Mouse (Mus musculus): Measurements from ENCODE around the gene Asap2. TPM values are rescaled to one million over a fixed set of nuclear protein-coding genes. Genes with fewer than 3 reads are reported as not detected.
"Not testable (repeated sequence)": the region's sequence is repeated elsewhere in the genome, so short reads cannot be mapped to it uniquely, and the experiment has no call there.

Asap2 gene
- total RNA-seq (2021) = 10 to 100 TPM; 21.7 to 22.7 TPM

DNA sequence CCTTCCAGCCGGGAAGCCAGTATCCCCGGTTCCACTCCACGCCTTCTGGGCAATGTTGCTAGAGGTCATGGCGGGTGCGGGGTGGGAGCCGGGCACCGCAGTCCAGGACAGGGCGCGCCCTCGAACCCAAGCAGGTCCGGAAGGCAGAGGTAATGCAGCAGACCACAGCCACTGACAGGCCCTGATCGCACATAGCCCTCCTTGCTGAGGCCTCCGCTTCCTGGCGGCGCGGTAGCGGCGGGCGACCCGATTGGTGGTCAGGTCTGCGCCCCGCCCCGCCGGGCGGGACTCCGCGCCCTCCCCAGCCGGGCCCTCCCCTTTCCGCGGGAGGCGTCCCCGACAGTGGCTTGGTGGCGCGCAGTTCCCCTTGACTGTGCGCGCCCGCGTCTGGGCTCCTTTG is at the start of gene Asap2:
Asap2 (plus strand) TSS at position 328 of the 400 bp plus-strand sequence.
- DNase-seq = peak; percentile 64

DNA sequence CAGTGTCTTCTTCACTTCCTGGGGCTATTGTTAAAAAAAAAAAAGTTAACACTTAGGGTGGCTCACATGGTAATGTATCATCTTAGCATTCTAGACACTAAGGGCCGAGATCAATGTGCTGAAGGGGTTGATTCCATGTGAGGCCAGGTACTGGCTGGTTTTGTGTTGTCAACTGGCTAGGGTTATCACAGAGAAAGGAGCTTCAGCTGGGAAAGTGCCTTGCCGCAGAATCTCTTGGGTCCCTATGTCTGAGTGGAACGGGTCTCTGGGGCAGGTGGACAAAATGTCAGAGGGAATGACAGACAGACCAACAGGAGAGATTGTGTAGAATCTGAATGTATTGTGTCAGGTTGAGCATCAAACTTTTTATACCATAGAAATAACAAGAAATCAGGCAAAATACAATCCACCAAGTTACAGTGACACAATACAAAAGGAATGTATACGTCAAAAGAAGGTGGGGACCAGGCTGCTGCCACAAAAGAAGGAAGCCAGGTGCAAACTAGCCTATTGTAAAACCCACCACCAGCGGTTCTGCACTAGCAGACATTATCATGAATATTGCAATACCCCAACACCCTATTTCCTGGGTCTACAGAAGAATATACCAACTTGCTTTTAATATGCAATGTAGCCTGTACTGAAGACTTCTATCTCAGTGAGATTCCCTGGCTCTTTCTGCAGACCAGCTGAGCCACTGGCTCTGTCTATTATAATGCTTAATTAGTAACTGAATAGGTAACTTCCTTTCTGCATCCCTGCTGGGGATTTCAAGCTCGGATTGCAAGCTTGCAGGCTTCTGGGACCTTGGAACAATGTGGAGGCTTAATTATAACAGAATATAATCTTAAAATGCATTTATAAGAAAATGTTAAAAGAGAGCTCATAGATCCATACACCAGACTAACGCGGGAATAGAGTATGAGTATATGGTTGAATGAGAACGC is 42.9 kb upstream of the Asap2 start:
- not testable (repeated sequence) for DNase-seq

- DNase-seq = peak; percentile 7
Measured at GRCm38 (mm10) chr12:20990579-20990978, 320 bp downstream of the Asap2 start.

GRCm38 (mm10) chr12:21030875-21031274 is 40.6 kb downstream of the Asap2 start:
- DNase-seq = not testable (repeated sequence)

DNA sequence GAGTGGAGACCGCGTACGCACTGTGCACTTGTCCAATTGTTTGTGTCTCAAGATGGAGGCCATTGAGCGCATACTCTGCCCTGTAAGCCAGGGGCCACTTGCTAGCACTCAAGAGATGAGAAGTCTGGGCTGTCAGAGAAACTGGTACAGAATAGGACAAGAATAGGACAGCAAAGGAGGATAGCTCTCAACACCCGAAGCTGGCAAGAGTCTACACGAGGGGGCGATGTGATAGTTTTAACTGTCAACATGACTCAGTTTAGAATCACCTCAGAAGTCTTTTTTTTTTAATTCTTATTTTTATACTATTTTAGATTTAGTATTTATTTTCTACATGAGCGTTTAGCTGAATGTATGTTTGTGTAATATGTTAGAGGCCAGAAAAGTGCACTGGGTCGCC is 56.5 kb downstream of the Asap2 start:
- not testable (repeated sequence) for DNase-seq

DNA sequence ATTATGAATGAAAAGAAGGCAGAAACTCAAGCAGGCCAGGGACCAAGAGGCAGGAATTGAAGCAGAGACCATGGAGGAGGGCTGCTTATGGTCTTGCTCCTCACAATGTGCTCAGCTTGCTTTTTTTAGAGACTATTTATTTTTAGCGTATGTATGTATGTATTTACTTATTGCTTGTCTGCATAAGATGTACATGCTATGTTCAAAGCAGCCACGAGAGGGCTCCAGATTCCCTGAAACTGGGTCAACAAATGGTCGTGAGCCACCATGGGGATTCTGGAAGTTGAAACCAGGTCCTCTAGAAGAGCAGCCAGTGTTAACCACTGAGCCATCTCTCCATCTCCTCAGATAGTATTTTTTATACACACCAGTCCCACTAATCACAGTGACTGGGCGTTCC is 85.5 kb downstream of the Asap2 start:
- DNase-seq = peak; percentile 86

- not testable (repeated sequence) for DNase-seq
Measured at GRCm38 (mm10) chr12:21090168-21090567, 99.9 kb downstream of the Asap2 start.

- DNase-seq = not testable (repeated sequence)
Measured at GRCm38 (mm10) chr12:21092446-21092845, 102.2 kb downstream of the Asap2 start.

- not testable (repeated sequence) for DNase-seq
Measured at GRCm38 (mm10) chr12:21097806-21098325, 107.6 kb downstream of the Asap2 start.

DNA sequence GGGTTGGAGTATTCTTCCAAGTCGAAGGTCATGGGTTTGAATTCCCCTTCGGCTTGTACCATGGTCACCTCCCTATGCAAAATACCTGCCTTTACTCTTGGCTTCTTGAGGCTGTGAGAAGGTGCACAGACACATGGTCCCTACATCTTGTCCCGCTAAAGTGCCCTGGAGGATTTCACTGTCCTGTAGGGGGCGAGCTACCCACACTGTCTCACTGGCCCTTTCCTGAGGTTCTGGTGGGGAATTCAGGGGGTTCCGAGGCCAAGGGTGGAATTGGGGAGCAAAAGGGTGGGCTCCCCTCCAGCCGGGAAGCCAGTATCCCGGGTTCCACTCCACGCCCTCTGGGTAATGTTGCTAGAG is 120.8 kb downstream of the Asap2 start:
- DNase-seq = not testable (repeated sequence)

- peak; percentile 88 for DNase-seq
Measured at GRCm38 (mm10) chr12:21111476-21112452, 121.5 kb downstream of the Asap2 start.

DNA sequence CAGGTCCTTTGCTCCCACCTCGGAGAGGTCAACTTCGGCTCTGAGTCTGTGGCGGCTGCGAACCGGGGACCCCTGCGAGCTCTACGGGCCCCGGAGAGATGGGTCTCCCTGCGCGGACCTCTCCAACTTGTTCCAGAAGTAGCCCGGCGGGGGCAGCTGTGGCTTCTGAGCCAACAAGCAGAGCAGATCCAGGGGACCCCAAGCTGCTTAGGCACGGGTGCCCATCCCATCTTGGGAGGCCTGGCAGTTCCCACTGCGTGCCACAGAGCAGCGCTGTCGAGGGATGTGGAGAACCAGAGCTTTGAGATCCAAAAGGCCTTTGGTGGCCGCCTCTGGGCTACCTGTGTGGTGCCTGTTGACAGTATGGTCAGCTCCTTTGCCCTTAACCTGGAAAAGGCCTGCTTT is 122.2 kb downstream of the Asap2 start:
- peak; percentile 73 for DNase-seq

DNA sequence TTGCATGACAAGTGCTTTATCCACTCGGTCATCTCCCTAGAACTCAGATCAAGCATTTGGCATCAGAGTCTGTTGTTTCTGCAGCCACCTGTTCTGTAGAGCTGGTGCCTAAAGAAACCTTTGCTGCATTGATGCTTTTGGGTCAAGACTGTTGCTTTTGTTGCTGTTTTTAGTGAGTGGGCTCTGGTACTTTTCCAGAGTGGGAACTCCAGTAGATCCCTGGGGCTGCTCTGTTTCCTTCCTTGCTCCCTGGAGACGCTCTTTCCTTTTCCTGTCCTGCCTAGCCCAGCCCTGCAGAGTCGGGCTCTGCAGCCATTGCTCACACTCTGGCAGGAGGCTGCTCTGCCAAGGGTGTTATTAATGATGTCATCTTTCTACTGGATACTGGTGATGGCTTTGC is 129.2 kb downstream of the Asap2 start:
- DNase-seq = peak; percentile 45

- no peak for DNase-seq
Measured at GRCm38 (mm10) chr12:21122818-21123217, 132.6 kb downstream of the Asap2 start.

DNA sequence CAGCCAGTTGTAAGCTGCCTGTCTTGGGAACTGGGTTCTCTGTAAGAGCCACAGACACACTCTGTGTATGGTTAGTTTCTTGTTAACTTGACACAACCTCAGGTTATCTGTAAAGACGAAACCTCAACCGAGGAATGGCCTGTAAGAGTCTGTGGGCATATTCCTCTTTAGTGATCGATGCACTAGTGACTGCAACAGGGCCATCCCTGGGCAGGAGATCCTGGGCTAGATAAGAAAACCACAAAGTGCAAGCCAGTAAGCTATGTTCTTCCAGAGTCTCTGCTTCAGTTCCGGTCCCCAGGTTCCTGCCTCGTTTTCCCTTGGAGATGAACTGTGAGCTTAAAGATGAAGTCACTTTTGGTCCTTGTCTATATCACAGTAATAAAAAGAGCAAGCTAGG is 133.4 kb downstream of the Asap2 start:
- no peak for DNase-seq

DNA sequence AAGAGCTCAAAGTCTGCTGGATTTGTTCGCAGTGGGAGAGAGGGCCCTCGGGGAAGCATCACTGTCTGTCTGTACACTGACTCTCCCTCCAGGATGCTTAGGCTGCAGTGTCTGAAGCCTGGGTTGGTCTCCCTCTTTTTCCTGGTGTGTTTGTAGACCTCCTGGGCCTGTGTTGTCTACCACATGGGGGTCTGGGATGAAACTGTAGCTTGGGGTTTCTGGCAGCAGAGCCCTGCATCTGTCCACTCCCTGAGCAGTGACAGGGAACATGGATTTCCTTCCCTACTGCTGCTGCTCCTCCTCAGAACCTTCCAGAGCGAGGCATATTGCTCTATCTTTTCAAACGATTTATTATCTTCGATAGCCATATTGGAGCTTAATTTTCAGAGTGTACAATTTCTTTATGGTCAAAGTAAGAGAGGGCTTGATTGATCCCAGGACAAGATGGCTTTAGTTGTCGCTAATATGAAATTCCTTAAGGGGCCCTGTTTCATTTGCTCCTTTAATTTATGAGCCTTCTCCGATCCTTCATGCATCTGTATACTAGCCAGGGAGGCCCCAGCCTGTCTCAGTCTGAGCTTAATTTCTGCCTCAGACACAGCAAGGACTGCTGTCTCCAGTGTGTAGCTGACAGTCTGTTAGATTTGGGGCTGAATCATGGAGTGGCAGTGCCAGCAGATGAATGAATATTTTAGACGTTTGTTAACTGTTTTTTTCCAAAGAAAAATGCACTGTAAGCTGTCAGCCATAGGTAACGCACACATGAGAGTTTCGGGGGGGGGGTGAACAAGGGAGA is 135.6 kb downstream of the Asap2 start:
- DNase-seq = no peak

GRCm38 (mm10) chr12:21126516-21126915 is 136.3 kb downstream of the Asap2 start:
- no peak for DNase-seq

DNA sequence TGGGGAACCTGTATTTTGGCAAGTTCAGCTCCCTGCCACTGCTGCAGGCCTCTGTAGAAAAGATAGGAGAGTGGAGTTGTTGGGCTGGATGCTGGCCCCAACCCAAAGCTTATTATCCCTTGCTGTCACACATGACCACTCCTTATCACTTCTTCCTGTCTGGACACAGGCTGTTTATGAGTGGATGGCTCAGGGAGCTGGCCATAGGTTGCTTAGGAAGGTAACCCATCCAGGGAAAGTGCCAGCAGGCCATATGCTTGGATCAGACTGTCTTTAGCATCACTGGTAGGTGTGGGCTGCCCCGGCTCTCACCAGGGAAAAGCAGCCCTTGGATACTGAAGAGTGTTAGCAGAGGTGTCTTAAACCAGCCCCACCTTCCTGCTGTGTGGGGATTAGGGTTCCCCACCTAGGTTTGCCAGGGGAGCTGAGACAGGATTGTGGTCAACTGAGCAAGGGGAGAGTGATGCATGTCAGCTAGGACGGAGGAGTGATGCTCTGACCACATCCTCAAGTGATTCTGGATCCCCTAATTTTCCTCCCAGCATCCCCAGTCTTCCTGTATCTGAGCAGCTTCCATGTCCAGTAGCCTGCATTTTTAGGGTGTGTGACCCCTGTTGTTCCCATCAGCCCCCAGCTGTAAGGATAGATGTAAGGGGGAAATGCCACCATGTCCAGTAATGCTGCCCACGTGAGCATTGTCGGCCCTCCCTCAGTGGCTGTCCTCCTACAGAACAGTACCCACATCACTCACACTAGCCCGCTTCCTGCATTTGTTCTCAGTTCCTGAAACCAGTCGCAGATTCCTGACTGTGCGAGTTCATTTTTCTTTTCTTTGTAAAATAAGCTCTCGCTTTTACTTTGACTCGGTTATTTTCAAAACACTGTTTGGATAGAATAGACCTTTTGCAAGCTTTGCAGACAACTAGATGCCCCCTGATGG is 138.9 kb downstream of the Asap2 start:
- DNase-seq = peak; percentile 28

DNA sequence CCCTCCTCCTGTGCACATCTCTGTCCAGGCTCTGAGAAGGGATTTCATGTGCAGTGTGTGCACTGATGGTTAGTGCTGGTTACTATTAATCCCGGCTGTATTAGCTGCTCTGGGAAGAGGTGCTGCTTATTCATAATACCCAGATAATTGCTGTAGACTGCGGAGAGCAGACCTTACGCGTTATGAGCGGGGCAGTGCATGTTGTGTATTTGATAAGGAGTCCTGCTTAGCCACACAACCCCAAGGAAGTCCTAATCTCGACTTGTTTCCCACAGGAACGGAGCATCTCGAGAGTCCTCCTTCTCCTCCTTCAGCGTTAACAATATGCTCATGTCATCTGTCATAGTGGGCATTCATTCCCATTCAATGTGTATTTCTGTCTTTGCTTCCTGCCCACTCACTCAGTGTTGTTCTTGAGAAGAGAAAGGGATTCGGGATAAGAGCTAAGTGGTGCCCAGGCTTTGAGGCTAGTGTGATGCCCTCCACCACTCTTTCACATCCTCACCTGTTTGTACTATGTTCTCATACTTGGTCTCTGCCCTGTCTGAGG is 140.1 kb downstream of the Asap2 start:
- no peak for DNase-seq

DNA sequence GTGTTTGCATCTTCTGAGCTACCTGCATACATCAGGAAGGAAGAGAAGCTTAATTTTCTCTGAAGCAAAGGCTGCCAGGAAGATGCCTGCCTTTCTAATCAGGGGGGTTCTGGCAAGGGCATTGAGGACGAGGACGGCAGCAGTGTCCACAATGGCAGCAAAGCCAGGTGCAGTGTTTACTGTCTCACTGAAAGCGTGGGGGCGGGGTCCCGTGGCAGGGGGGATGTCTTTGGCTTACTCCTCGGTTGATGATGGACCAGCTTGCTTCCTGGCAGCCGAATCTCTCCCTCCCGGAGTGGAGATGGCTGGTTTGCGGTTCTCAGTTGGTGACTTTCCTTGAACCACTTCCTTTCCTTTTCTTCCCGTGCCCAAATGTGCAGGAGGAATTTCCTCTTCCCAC is 142.3 kb downstream of the Asap2 start:
- peak; percentile 20 for DNase-seq
